Mouse (Mus musculus): ENCODE measurements around the gene Rnps1. TPM values are rescaled to one million over a fixed set of nuclear protein-coding genes. Genes with fewer than 3 reads are reported as not detected.
A peak's percentile ranks its signal among the peaks of the same experiment; 100 is the strongest.

Gene Rnps1
- total RNA-seq, 2 experiments from 2014 or later = 93.0 to 115 TPM

- ATAC-seq (ENCODE audit: poor library complexity, severe bottlenecking) = no peak
These were observed 54.4 kb downstream of the Rnps1 start for GRCm38 (mm10) chr17:24468636-24469246.

GRCm38 (mm10) chr17:24469336-24469909 lies 55.1 kb downstream of the Rnps1 start:
- ATAC-seq (ENCODE audit: poor library complexity, severe bottlenecking) = no peak

- ATAC-seq (ENCODE audit: poor library complexity, severe bottlenecking) = peak; percentile 96
These were observed 55.7 kb downstream of the Rnps1 start, which contains the start of the genes E4f1 and Pgp for GRCm38 (mm10) chr17:24469910-24470602. Gene E4f1 (minus strand): TSS chr17:24470313. Gene Pgp (plus strand): TSS chr17:24470392.

GRCm38 (mm10) chr17:24470701-24471527 lies 56.5 kb downstream of the Rnps1 start:
- no peak for ATAC-seq (ENCODE audit: poor library complexity, severe bottlenecking)

- no peak for ATAC-seq (ENCODE audit: poor library complexity, severe bottlenecking)
These were observed 58.1 kb downstream of the Rnps1 start for GRCm38 (mm10) chr17:24472512-24472911.

- ATAC-seq (ENCODE audit: poor library complexity, severe bottlenecking) = no peak
These were observed 59.4 kb downstream of the Rnps1 start, which contains the start of gene Bricd5 for GRCm38 (mm10) chr17:24473612-24474275. Gene Bricd5 (plus strand): TSS chr17:24473884.

- no peak for ATAC-seq (ENCODE audit: poor library complexity, severe bottlenecking)
These were observed 60.2 kb downstream of the Rnps1 start for GRCm38 (mm10) chr17:24474557-24474956.

Other genes with a start within 250 kb of the Rnps1 start
- 468 and 476 TPM in 2 replicates for gene Atp6v0c, start 244.9 kb upstream of the Rnps1 start, total RNA-seq (2015)
- 175 and 180 TPM in 2 replicates for gene Atp6v0c, start 244.9 kb upstream of the Rnps1 start, total RNA-seq (2017)
- 5.5 and 11.8 TPM in 2 replicates for gene Tbc1d24, start 209.0 kb upstream of the Rnps1 start, total RNA-seq (2015)
- 4.0 and 4.6 TPM in 2 replicates for gene Tbc1d24, start 209.0 kb upstream of the Rnps1 start, total RNA-seq (2017)
- gene Ntn3, start 205.0 kb upstream of the Rnps1 start, total RNA-seq (2015) = 0.11 TPM in 1 of 2 replicates, not detected in the other
- 0.08 TPM in 1 of 2 replicates, not detected in the other for gene Ntn3, start 205.0 kb upstream of the Rnps1 start, total RNA-seq (2017)
- 6.6 and 7.8 TPM in 2 replicates for gene Tedc2, start 193.7 kb upstream of the Rnps1 start, total RNA-seq (2015)
- 12.3 and 13.5 TPM in 2 replicates for gene Tedc2, start 193.7 kb upstream of the Rnps1 start, total RNA-seq (2017)
- gene Ccnf, start 163.1 kb upstream of the Rnps1 start, total RNA-seq (2015) = 34.1 and 35.1 TPM in 2 replicates
- 40.4 and 49.4 TPM in 2 replicates for gene Ccnf, start 163.1 kb upstream of the Rnps1 start, total RNA-seq (2017)
- gene Abca17, start 63.5 kb upstream of the Rnps1 start, total RNA-seq (2015) = 0.41 and 0.58 TPM in 2 replicates
- 0.28 and 0.88 TPM in 2 replicates for gene Abca17, start 63.5 kb upstream of the Rnps1 start, total RNA-seq (2017)
- gene Abca3, start 62.6 kb upstream of the Rnps1 start, total RNA-seq (2015) = 40.2 and 43.6 TPM in 2 replicates
- 32.2 and 33.5 TPM in 2 replicates for gene Abca3, start 62.6 kb upstream of the Rnps1 start, total RNA-seq (2017)
- gene Eci1, start 12.1 kb downstream of the Rnps1 start, total RNA-seq (2015) = 26.0 and 30.6 TPM in 2 replicates
- 10.2 and 19.1 TPM in 2 replicates for gene Eci1, start 12.1 kb downstream of the Rnps1 start, total RNA-seq (2017)
- gene Dnase1l2, start 28.5 kb downstream of the Rnps1 start, total RNA-seq (2015) = 2.6 and 4.7 TPM in 2 replicates
- gene Dnase1l2, start 28.5 kb downstream of the Rnps1 start, total RNA-seq (2017) = 1.4 and 1.7 TPM in 2 replicates
- gene E4f1, start 55.7 kb downstream of the Rnps1 start, total RNA-seq (2015) = 20.7 and 27.5 TPM in 2 replicates
- 14.2 and 14.5 TPM in 2 replicates for gene E4f1, start 55.7 kb downstream of the Rnps1 start, total RNA-seq (2017)
- gene Pgp, start 55.8 kb downstream of the Rnps1 start, total RNA-seq (2015) = 20.7 and 25.5 TPM in 2 replicates
- gene Pgp, start 55.8 kb downstream of the Rnps1 start, total RNA-seq (2017) = 14.5 and 14.6 TPM in 2 replicates
- 0.75 TPM in 1 of 2 replicates, not detected in the other for gene Bricd5, start 59.3 kb downstream of the Rnps1 start, total RNA-seq (2015)
- gene Bricd5, start 59.3 kb downstream of the Rnps1 start, total RNA-seq (2017) = 0.26 TPM in 1 of 2 replicates, not detected in the other
- gene Mlst8, start 64.5 kb downstream of the Rnps1 start, total RNA-seq (2015) = 12.5 and 14.6 TPM in 2 replicates
- gene Mlst8, start 64.5 kb downstream of the Rnps1 start, total RNA-seq (2017) = 42.3 and 43.2 TPM in 2 replicates
- gene Caskin1, start 74.0 kb downstream of the Rnps1 start, total RNA-seq (2015) = not detected in 2 replicates
- gene Caskin1, start 74.0 kb downstream of the Rnps1 start, total RNA-seq (2017) = not detected in 2 replicates
- gene Traf7, start 113.4 kb downstream of the Rnps1 start, total RNA-seq (2015) = 46.4 and 48.1 TPM in 2 replicates
- 81.3 and 82.8 TPM in 2 replicates for gene Traf7, start 113.4 kb downstream of the Rnps1 start, total RNA-seq (2017)
- 0.42 and 0.57 TPM in 2 replicates for gene Rab26, start 119.6 kb downstream of the Rnps1 start, total RNA-seq (2015)
- 0.95 and 1.1 TPM in 2 replicates for gene Rab26, start 119.6 kb downstream of the Rnps1 start, total RNA-seq (2017)
- 7.8 and 10.8 TPM in 2 replicates for gene Pkd1, start 135.3 kb downstream of the Rnps1 start, total RNA-seq (2015)
- gene Pkd1, start 135.3 kb downstream of the Rnps1 start, total RNA-seq (2017) = 13.1 and 19.9 TPM in 2 replicates
- 60.9 and 78.2 TPM in 2 replicates for gene Tsc2, start 218.1 kb downstream of the Rnps1 start, total RNA-seq (2015)
- 25.5 and 32.4 TPM in 2 replicates for gene Tsc2, start 218.1 kb downstream of the Rnps1 start, total RNA-seq (2017)
- 0.50 and 2.1 TPM in 2 replicates for gene Nthl1, start 218.1 kb downstream of the Rnps1 start, total RNA-seq (2015)
- gene Nthl1, start 218.1 kb downstream of the Rnps1 start, total RNA-seq (2017) = 3.4 and 4.7 TPM in 2 replicates
- gene Slc9a3r2, start 235.8 kb downstream of the Rnps1 start, total RNA-seq (2015) = 0.30 and 1.4 TPM in 2 replicates
- 1.1 and 1.5 TPM in 2 replicates for gene Slc9a3r2, start 235.8 kb downstream of the Rnps1 start, total RNA-seq (2017)
- not detected in 2 replicates for gene Npw, start 243.9 kb downstream of the Rnps1 start, total RNA-seq (2015)
- gene Npw, start 243.9 kb downstream of the Rnps1 start, total RNA-seq (2017) = not detected in 2 replicates